Mouse (Mus musculus) lung, adult 2 months (tissue): ENCODE data around the gene Mrpl28.

Experiments used
- CTCF ChIP-seq: fragments of 200-500 bp; IDR thresholded peaks from 2 replicates; pipeline ENCODE4 v1.5.1; 2011; ENCODE audit warnings: mild to moderate bottlenecking, low read length, control low read depth; ENCODE audit not compliant: insufficient read depth
- POLR2A ChIP-seq: fragments of 200-500 bp; IDR thresholded peaks from 2 replicates; pipeline ENCODE4 v1.6.1; 2011; ENCODE audit warnings: low read depth, mild to moderate bottlenecking, control low read depth, low read length, borderline replicate concordance; ENCODE audit errors: extremely low read depth

GRCm38 (mm10) chr17:26124560-26124959, 1.3 kb downstream of the Mrpl28 start:
- TF ChIP-seq CTCF (no peak), POLR2A (no peak)
